Mouse (Mus musculus) monocyte, adult 5-6 weeks (primary cell): ENCODE data around the gene Trmt112. TPM values are rescaled to one million over a fixed set of nuclear protein-coding genes. Genes with fewer than 3 reads are reported as not detected.

Experiments
- total RNA-seq: library from RNA; stranded (forward); fragments of 200-1000, 200-491, 200-594 nt; gene quantifications from 3 replicates; pipeline ENCODE4 v1.2.3, GENCODE M21; 2017

Gene Trmt112
- total RNA-seq, 1 experiment from 2014 or later, result 85.6 TPM

Other genes with a start within 250 kb of the Trmt112 start
- gene Rps6ka4, start 69.1 kb upstream of the Trmt112 start, total RNA-seq, result 11.8 to 24.6 TPM (median 20.5 TPM) in 3 replicates
- 92.9 to 171 TPM (median 102 TPM) in 3 replicates for gene Ccdc88b, start 51.5 kb upstream of the Trmt112 start, total RNA-seq
- 520 to 936 TPM (median 803 TPM) in 3 replicates for gene Prdx5, start 408 bp downstream of the Trmt112 start, total RNA-seq
- 39.1 to 50.2 TPM (median 46.8 TPM) in 3 replicates for gene Esrra, start 12.1 kb downstream of the Trmt112 start, total RNA-seq
- gene Catsperz, start 15.7 kb downstream of the Trmt112 start, total RNA-seq, result not detected in 3 replicates
- not detected in 3 replicates for gene Kcnk4, start 24.8 kb downstream of the Trmt112 start, total RNA-seq
- 9.3 to 26.0 TPM (median 10.3 TPM) in 3 replicates for gene Bad, start 32.2 kb downstream of the Trmt112 start, total RNA-seq
- gene Gpr137, start 32.8 kb downstream of the Trmt112 start, total RNA-seq, result 13.1 to 16.8 TPM (median 14.2 TPM) in 3 replicates
- gene Ppp1r14b, start 65.3 kb downstream of the Trmt112 start, total RNA-seq, result 31.2 to 34.4 TPM (median 33.6 TPM) in 3 replicates
- gene Plcb3, start 66.8 kb downstream of the Trmt112 start, total RNA-seq, result 9.2 to 17.4 TPM (median 15.8 TPM) in 3 replicates
- gene Fkbp2, start 70.8 kb downstream of the Trmt112 start, total RNA-seq, result 62.9 to 104 TPM (median 63.6 TPM) in 3 replicates
- gene Vegfb, start 78.0 kb downstream of the Trmt112 start, total RNA-seq, result 0.43 to 3.0 TPM (median 1.8 TPM) in 3 replicates
- 20.1 to 34.0 TPM (median 27.0 TPM) in 3 replicates for gene Dnajc4, start 82.9 kb downstream of the Trmt112 start, total RNA-seq
- gene Nudt22, start 86.4 kb downstream of the Trmt112 start, total RNA-seq, result 8.8 to 12.2 TPM (median 9.7 TPM) in 3 replicates
- gene Trpt1, start 86.4 kb downstream of the Trmt112 start, total RNA-seq, result 2.5 to 5.0 TPM (median 3.0 TPM) in 3 replicates
- 265 to 357 TPM (median 285 TPM) in 3 replicates for gene Fermt3, start 109.8 kb downstream of the Trmt112 start, total RNA-seq
- gene Stip1, start 130.3 kb downstream of the Trmt112 start, total RNA-seq, result 86.9 to 106 TPM (median 100 TPM) in 3 replicates
- gene Macrod1, start 147.1 kb downstream of the Trmt112 start, total RNA-seq, result 0.32 to 1.8 TPM in 2 of 3 replicates, not detected in the other
- gene Flrt1, start 196.0 kb downstream of the Trmt112 start, total RNA-seq, result 0.10 TPM in 1 of 3 replicates, not detected in the others